Mouse (Mus musculus) embryo, embryonic 10 days (tissue): Measurements from ENCODE around the gene Dhx57.
"Not testable (repeated sequence)": the region's sequence is repeated elsewhere in the genome, so short reads cannot be mapped to it uniquely, and the experiment has no call there.

Source experiments
- DNase-seq: peaks from one replicate; pipeline ENCODE4 v3.0.0-alpha.2; 2015; ENCODE audit warnings: low spot score

Dhx57 gene

GRCm38 (mm10) chr17:80290074-80290657 lies at the start of gene Dhx57, which contains the start of gene Morn2:
Dhx57 (minus strand) TSS chr17:80290476.
Morn2 (plus strand) TSS chr17:80290203.
- peak; percentile 97 for DNase-seq

DNA sequence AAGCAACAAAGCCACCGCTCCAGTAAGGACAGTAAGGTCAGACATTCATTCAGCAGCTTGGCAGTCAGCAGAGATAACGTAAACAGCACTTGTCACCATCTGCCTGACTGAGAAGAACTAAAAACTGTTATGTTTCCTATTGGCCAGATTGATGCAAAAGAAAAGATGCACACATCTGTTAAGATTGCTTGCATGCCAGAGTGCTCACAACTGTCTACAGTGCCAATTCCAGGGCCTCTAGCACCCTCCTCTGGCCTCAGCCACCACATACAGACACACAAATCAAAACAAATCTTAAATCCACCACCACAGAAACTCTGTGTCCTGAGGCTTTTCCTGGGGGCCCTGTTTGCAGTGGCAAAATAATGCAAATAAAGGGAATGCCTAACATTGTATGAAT lies 42.1 kb upstream of the Dhx57 start:
- DNase-seq: no peak

- DNase-seq: no peak
Observed at GRCm38 (mm10) chr17:80326431-80326830, 36.2 kb upstream of the Dhx57 start.

DNA sequence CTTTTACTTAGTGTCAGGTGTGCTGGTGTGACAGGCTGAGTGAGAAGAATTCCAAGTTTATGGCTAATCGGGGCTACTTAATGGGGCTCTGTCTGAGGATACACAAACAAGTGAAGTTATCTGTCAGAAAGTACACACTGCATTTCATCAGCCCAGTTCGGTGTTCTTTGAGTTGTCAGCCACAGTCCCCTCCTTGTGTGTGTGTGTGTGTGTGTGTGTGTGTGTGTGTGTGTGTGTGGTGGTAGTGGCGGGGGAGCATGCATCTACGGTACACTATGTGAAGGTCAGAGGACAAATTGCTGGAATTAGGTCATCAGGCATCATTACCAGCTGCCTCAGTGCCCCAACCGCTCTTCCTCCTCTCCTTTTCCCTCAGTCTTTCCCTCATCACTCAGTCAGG lies 35.2 kb upstream of the Dhx57 start:
- no peak for DNase-seq

GRCm38 (mm10) chr17:80324521-80324920 lies 34.2 kb upstream of the Dhx57 start:
- DNase-seq: no peak

DNA sequence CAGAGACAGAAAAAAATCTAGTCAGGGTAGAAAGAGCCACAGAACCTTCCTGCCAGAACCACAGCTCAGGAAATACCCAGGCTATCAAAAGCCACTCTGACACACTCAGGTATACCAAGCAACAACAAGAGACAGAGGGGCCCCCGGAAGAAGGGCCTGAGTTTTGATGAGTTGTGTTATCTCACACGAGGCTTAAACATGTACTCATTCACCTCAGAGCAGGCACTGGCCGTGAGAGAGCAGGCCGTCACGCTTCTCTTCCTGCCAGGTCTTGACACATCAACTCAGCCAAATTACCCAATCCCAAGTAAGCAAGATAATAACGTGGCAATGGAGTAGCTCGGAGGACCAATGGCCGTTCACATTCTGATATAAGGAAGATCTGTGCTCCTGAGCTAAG lies 33.4 kb upstream of the Dhx57 start:
- DNase-seq: no peak

- no peak for DNase-seq
Observed at GRCm38 (mm10) chr17:80323015-80323414, 32.7 kb upstream of the Dhx57 start.

- no peak for DNase-seq
Observed at GRCm38 (mm10) chr17:80322228-80322627, 32.0 kb upstream of the Dhx57 start.

GRCm38 (mm10) chr17:80312405-80312804 lies 22.1 kb upstream of the Dhx57 start:
- DNase-seq: no peak

DNA sequence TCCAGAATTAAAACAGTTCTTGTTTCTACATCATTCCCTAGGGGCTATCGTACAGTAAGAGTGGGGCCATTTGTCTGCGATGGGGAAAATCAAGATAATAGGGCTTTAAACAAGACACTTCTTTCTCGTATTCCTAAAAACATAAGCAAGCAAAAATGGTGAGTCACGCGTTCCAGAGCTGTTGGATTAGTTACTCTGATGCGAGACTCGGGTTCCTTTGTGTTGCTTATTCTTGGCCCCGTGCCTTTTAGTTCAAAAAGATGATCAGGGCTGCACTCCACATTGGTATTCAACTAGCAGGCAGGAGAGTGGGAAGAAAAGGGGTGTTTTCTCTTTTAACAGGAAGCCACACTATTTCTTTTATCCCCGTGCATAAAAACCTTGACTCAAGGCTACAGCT lies 21.5 kb upstream of the Dhx57 start:
- no peak for DNase-seq

DNA sequence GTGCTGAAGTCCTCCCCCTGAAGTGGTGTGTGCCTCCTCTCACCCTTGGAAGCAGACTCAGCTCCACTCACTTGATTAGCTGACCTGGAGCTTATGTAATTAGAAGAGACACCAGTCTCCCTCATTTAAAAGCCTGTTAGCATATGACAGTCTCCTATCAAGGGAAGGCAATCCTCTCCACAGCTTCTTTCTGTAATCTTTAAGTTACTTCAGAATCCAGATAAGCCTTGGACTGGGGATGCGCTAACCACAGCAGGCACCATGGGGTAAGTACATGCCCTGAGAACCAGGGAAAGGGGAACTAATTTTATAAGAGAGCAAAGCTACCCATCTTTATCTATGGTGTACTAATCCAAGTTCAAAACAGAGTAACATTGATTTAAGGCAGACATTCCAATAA lies 17.0 kb upstream of the Dhx57 start, which contains the start of gene Arhgef33:
Gene Arhgef33 (plus strand): TSS at position 157 of the 400 bp plus-strand sequence.
- DNase-seq: no peak

GRCm38 (mm10) chr17:80298844-80299243 lies 8.6 kb upstream of the Dhx57 start:
- DNase-seq: no peak

DNA sequence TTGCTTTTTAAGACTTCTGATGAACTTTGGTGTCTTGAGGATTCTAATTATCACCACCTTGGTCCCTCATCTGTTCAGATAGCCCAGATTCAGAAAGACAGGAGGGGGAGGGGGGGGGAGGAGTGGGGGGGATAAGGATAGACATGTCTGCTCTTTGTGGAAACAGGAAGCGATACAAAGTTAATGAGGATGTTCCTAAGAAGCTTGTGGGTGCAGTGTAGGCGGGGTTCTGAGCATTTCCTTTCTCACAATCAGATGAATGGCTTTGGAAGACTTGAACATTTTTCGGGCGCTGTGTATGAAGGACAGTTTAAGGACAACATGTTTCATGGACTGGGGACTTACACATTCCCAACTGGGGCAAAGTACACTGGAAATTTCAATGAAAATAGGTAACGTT lies 5.0 kb upstream of the Dhx57 start:
- DNase-seq: no peak

DNA sequence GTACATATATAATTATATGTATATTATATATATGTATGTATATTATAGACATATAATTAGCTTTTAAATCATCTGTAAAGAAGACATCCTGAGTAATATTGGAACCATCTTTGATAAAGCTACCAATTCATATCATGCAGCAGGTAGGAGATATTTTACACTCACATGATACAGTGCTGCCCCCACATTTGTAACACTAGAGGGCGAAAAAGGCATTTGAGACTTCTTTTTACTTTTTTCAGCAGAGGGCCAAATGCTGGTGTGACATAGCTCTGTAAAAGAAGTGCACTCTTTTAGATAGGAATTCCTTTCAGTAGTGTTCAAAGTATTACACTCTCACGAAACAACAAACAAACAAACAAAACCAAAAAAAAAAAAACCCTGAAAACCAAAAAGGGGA lies 872 bp upstream of the Dhx57 start:
- DNase-seq: peak; percentile 81

DNA sequence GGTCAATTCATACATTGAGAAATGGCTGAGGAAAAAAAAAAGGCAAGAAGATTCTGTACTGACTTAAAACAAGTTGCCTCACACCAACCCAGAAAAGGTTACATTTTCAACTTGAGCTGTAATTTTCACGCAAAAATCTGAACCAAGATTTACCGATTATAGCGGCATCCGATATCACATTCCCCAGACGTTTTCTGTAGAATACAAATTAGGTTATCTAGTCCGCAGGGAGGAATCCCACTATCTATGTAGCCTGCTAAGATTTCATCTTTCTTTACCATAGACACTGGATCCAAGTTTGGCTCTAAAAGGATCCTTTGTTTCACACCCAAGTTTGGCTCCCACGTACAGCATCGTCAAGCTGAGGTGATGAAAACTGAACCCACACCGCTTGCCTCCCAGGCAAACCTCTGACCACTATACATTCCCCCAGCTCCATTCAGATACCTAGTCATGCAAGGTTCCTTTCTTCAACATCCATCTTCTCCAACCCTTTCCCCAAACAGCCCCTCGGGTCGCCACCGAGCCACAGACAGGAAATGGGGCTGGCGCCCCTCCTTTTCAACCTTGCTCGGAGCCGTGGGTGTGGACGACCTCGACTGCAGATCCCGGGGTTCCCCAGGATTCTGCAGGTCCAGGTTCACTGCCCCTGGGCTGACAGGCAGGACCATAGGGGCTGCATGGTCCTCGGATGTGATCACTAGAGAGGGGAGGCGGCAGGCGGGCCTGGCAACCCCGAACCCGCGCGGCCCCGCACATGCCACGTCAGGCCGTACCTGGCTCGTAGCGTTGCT lies 799 bp downstream of the Dhx57 start:
- no peak for DNase-seq

DNA sequence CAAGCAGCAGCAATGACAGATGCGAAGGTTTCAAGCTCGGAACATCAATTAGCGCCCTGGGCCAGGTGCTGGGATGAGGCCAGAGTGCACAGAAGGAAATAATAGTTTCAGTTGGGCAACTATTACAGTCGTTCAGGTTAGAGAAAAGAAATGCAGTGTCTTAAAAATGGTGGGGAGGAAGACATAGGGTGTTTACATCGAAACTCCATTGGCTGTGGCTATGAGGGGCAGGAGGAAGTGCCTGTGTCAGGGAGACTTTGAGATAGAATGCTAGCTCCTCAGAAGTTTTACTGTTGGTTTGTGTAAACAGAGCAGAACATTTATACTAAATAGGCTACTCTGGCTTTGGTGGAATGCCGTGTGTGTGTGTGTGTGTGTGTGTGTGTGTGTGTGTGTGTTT lies 2.3 kb downstream of the Dhx57 start:
- no peak for DNase-seq

- no peak for DNase-seq
Observed at GRCm38 (mm10) chr17:80284446-80284845, 5.8 kb downstream of the Dhx57 start.

- DNase-seq: no peak
Observed at GRCm38 (mm10) chr17:80279340-80280070, 10.8 kb downstream of the Dhx57 start.

DNA sequence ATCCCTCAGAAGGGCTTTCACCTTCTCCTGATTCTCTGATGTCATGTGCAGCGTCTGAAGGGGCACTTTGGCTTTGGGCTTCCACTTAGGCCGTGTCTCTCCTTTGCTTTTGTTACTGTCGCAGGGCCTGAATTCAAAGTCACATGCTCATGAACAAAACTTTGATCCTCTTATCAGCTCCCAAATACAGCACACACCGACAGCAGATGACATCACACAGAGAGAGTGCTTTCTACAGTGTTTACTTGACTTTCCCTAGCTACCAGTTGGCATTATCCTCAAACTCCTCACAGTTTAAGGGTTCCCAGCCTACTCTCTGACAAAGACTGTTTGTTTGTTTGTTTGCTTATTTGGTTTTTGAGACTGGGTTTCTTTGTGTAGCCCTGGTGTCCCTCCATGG lies 12.0 kb downstream of the Dhx57 start:
- no peak for DNase-seq

- not testable (repeated sequence) for DNase-seq
Observed at GRCm38 (mm10) chr17:80270622-80271021, 19.7 kb downstream of the Dhx57 start.

DNA sequence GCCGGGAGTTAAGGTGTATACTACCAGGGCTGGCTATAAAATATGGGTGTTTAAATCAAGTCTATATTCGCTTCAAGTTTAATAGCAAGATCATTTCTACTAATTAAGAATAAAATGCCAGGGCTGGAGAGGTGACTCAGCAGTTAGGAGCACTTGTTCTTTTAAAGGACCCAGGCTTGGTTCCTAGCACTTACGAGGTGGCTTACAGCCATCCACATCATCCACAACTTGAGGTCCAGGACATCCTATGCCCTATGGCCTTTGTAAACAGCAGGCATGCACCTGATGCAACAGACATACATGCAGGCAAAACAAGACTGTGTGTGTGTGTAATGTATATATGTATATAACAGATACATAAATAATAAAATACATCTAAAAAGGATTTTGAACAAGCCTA lies 22.1 kb downstream of the Dhx57 start:
- DNase-seq: no peak

GRCm38 (mm10) chr17:80267065-80267464 lies 23.2 kb downstream of the Dhx57 start:
- DNase-seq: no peak

DNA sequence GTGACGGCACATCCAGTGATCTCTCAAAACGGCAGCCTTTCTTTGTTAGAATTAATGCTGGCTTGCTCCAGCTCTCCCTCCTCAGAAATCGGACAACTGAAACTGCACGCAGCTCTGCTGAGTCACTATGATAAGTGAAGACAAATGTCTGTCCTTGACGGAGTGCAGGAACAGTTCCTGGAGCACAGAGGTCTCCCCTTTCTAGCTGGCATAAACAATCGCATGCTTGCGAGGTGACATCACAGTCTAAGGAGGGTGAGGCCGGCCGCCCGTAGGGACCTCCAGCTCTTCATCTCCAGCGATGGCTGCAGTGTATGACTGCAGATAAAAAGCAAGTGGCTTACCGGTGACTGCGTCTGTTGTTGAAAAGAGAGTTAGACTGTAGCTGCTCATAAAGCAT lies 35.1 kb downstream of the Dhx57 start:
- DNase-seq: peak; percentile 72
